Mouse (Mus musculus) cerebellum, postnatal 4 days (tissue): ENCODE measurements around the gene Dctn3.
"Not testable (repeated sequence)": the region's sequence is repeated elsewhere in the genome, so short reads cannot be mapped to it uniquely, and the experiment has no call there.

Experiments
- DNase-seq, 2 experiments: peaks; one replicate each; pipeline ENCODE4 v3.0.0; 2022; ENCODE audit warnings: low spot score in 2 of 2, mixed read lengths in 1 of 2

Dctn3 gene

GRCm38 (mm10) chr4:41722918-41723351 lies at the start of gene Dctn3:
TSS of gene Dctn3 (minus strand) at chr4:41723170.
- peak in 1 of 2 experiments; percentile 79 for DNase-seq

GRCm38 (mm10) chr4:41767301-41767700 lies 44.3 kb upstream of the Dctn3 start:
- not testable (repeated sequence) for DNase-seq

- DNase-seq, result not testable (repeated sequence)
Observed at GRCm38 (mm10) chr4:41763176-41763575, 40.2 kb upstream of the Dctn3 start.

GRCm38 (mm10) chr4:41762688-41763114 lies 39.7 kb upstream of the Dctn3 start:
- DNase-seq, result peak in 1 of 2 experiments; percentile 68

GRCm38 (mm10) chr4:41762099-41762687 lies 39.2 kb upstream of the Dctn3 start:
- DNase-seq, result no peak

- DNase-seq, result no peak
Observed at GRCm38 (mm10) chr4:41761680-41762079, 38.7 kb upstream of the Dctn3 start.

GRCm38 (mm10) chr4:41760911-41761310 lies 37.9 kb upstream of the Dctn3 start:
- DNase-seq, result no peak

- DNase-seq, result peak; percentile 60 to 85
Observed at GRCm38 (mm10) chr4:41760288-41760721, 37.3 kb upstream of the Dctn3 start.

- DNase-seq, result no peak
Observed at GRCm38 (mm10) chr4:41759656-41760287, 36.8 kb upstream of the Dctn3 start.

- no peak for DNase-seq
Observed at GRCm38 (mm10) chr4:41759206-41759605, 36.2 kb upstream of the Dctn3 start.

- no peak for DNase-seq
Observed at GRCm38 (mm10) chr4:41758701-41759100, 35.7 kb upstream of the Dctn3 start.

GRCm38 (mm10) chr4:41758021-41758420 lies 35.1 kb upstream of the Dctn3 start:
- DNase-seq, result no peak

- no peak for DNase-seq
Observed at GRCm38 (mm10) chr4:41757321-41757720, 34.4 kb upstream of the Dctn3 start.

- no peak for DNase-seq
Observed at GRCm38 (mm10) chr4:41756440-41756839, 33.5 kb upstream of the Dctn3 start.

- DNase-seq, result peak; percentile 59 to 80
Observed at GRCm38 (mm10) chr4:41755338-41756305, 32.7 kb upstream of the Dctn3 start, which contains the start of gene Sigmar1. TSS of gene Sigmar1 (minus strand) at chr4:41756157.

- no peak for DNase-seq
Observed at GRCm38 (mm10) chr4:41754797-41755337, 31.9 kb upstream of the Dctn3 start, which contains the start of gene Galt. TSS of gene Galt (plus strand) at chr4:41755228.

- no peak for DNase-seq
Observed at GRCm38 (mm10) chr4:41745021-41745420, 22.1 kb upstream of the Dctn3 start.

GRCm38 (mm10) chr4:41744131-41744530 lies 21.2 kb upstream of the Dctn3 start:
- DNase-seq, result no peak

GRCm38 (mm10) chr4:41741158-41741560 lies 18.2 kb upstream of the Dctn3 start:
- peak; percentile 77 to 89 for DNase-seq

GRCm38 (mm10) chr4:41740380-41741157 lies 17.6 kb upstream of the Dctn3 start:
- peak; percentile 48 to 59 for DNase-seq

- no peak for DNase-seq
Observed at GRCm38 (mm10) chr4:41739260-41739659, 16.3 kb upstream of the Dctn3 start.
